Mouse (Mus musculus): Measurements from ENCODE around the gene Pibf1. TPM values are rescaled to one million over a fixed set of nuclear protein-coding genes. Genes with fewer than 3 reads are reported as not detected.

Gene Pibf1
- total RNA-seq, 2 experiments from 2014 or later = 7.7 to 9.2 TPM

Other genes with a start within 250 kb of the Pibf1 start
- gene Rpl36a-ps1, start 105.1 kb upstream of the Pibf1 start, total RNA-seq (2021) = 1 to 10 TPM; 4.8 to 6.3 TPM
- 10 to 100 TPM; 35.6 to 44.1 TPM for gene Mzt1, start 53.3 kb upstream of the Pibf1 start, total RNA-seq (2021)
- 1 to 10 TPM; 5.3 to 7.1 TPM for gene Bora, start 53.2 kb upstream of the Pibf1 start, total RNA-seq (2021)
- gene Dis3, start 346 bp downstream of the Pibf1 start, total RNA-seq (2021) = 10 to 100 TPM; 14.6 to 16.9 TPM
- gene Klf5, start 199.3 kb downstream of the Pibf1 start, total RNA-seq (2021) = 1 to 10 TPM; 1.6 to 2.0 TPM